Mouse (Mus musculus): ENCODE measurements around the gene Phrf1. TPM values are rescaled to one million over a fixed set of nuclear protein-coding genes. Genes with fewer than 3 reads are reported as not detected.

The Phrf1 gene
- polyA plus RNA-seq, 1 experiment from 2014 or later, result 81.0 TPM

- H3K4me3 ChIP-seq (ENCODE audit: low read depth, low read length), result peak overlapping the region; percentile 64
- peaks cover 6% of the 10 kb centered on the region; the same call in 1 of the 2 replicates for H3K27me3 ChIP-seq (replicated peaks; ENCODE audit: control insufficient read depth, insufficient read depth, low read length)
- H3K27ac ChIP-seq (ENCODE audit: low read depth, low read length), result peak overlapping the region; percentile 93
- H3K9me3 ChIP-seq (ENCODE audit: control insufficient read depth, low read length), result no peaks in the 10 kb centered on the region
- peaks cover 47% of the 10 kb centered on the region for H3K4me1 ChIP-seq (replicated peaks; ENCODE audit: control insufficient read depth, insufficient read depth, low read length)
- peak overlapping the region; percentile 67 for H3K9ac ChIP-seq (ENCODE audit: low read depth, low read length)
- ATAC-seq (replicated peaks; ENCODE audit: low FRiP score) (peak; percentile 66), DNase-seq (ENCODE audit: low spot score) (no peak)
- peak overlapping the region; percentile 78 for H3K4me2 ChIP-seq
- peaks cover 11% of the 10 kb centered on the region; the same call in 1 of the 2 replicates for H3K36me3 ChIP-seq (ENCODE audit: control insufficient read depth, insufficient read depth, low read length)
- 1% methylated on average over 42 of the region's 42 CpGs for WGBS
Observed at GRCm38 (mm10) chr7:141215880-141216733, 12.5 kb upstream of the Phrf1 start.

DNA sequence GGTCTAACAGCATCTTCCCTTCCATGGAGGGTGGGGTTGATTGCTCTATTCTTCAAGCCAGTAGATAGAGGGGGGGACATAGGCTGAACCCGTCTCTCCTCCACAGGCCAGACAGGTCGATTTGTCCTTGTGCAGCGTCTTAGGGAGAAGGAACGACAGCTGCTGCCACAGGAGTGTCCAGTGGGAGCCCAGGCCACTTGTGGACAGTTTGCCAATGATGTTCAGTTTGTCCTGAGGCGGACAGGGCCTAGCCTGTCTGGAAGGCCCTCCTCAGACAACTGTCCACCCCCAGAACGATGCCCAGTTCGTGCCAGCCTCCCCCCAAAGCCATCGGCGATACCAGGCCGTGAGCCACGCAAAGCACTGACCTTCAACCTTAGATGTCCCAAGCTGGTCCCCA lies 11.7 kb upstream of the Phrf1 start:
- Histone ChIP-seq H3K9ac (ENCODE audit: low read depth, low read length) (peak overlapping the region; percentile 67), H3K36me3 (ENCODE audit: control insufficient read depth, insufficient read depth, low read length) (peaks cover 11% of the 10 kb centered on the region; the same call in 1 of the 2 replicates), H3K4me3 (ENCODE audit: low read depth, low read length) (peak overlapping the region; percentile 64), H3K27me3 (replicated peaks; ENCODE audit: control insufficient read depth, insufficient read depth, low read length) (no peaks in the 10 kb centered on the region), H3K9me3 (ENCODE audit: control insufficient read depth, low read length) (no peaks in the 10 kb centered on the region), H3K27ac (ENCODE audit: low read depth, low read length) (no peak overlapping the region), H3K4me2 (peak overlapping the region; percentile 78), H3K4me1 (replicated peaks; ENCODE audit: control insufficient read depth, insufficient read depth, low read length) (peaks cover 50% of the 10 kb centered on the region)
- WGBS, result 83% methylated on average over 11 of the region's 11 CpGs
- ATAC-seq (replicated peaks; ENCODE audit: low FRiP score) (no peak), DNase-seq (ENCODE audit: low spot score) (no peak)

GRCm38 (mm10) chr7:141217343-141218013 lies 11.1 kb upstream of the Phrf1 start:
- no peaks in the 10 kb centered on the region for H3K27me3 ChIP-seq (replicated peaks; ENCODE audit: control insufficient read depth, insufficient read depth, low read length)
- peak overlapping the region; percentile 28; the same call in 1 of the 2 replicates for H3K9ac ChIP-seq (ENCODE audit: low read depth, low read length)
- WGBS, result 92% methylated on average over 17 of the region's 17 CpGs
- ATAC-seq (replicated peaks; ENCODE audit: low FRiP score) (no peak), DNase-seq (ENCODE audit: low spot score) (no peak)
- H3K36me3 ChIP-seq (ENCODE audit: control insufficient read depth, insufficient read depth, low read length), result peaks cover 11% of the 10 kb centered on the region; the same call in 1 of the 2 replicates
- H3K4me2 ChIP-seq, result peak overlapping the region; percentile 78
- no peak overlapping the region; the same call in 1 of the 2 replicates for H3K4me3 ChIP-seq (ENCODE audit: low read depth, low read length)
- 0 out of 2 replicates have a peak overlapping the region, but pooled peaks have one; percentile 11 for H3K27ac ChIP-seq (ENCODE audit: low read depth, low read length)
- H3K4me1 ChIP-seq (replicated peaks; ENCODE audit: control insufficient read depth, insufficient read depth, low read length), result peaks cover 56% of the 10 kb centered on the region
- no peaks in the 10 kb centered on the region for H3K9me3 ChIP-seq (ENCODE audit: control insufficient read depth, low read length)

DNA sequence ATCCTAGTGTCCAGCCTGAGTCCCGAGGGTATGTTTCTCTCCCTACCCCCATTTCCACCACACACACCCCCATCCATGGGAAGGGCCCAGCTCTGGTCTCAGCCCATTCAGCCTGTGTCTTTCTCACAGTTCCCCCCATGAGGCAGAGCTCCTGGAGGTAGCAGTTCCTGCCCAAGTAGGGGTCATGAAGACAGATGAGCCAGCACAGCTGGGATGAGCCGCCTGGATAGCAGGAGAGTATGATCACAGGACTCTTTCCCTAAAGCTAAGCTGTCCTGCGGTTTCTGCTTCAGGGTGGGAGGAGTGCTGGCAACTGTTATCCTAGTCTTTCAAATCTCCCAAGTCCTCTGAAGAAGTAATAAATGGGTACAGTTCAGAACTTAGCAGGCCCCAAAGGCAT lies 10.4 kb upstream of the Phrf1 start:
- Histone ChIP-seq H3K4me2 (peak overlapping the region; percentile 24), H3K27me3 (replicated peaks; ENCODE audit: control insufficient read depth, insufficient read depth, low read length) (no peaks in the 10 kb centered on the region), H3K4me3 (ENCODE audit: low read depth, low read length) (no peak overlapping the region), H3K4me1 (replicated peaks; ENCODE audit: control insufficient read depth, insufficient read depth, low read length) (peaks cover 53% of the 10 kb centered on the region), H3K27ac (ENCODE audit: low read depth, low read length) (no peak overlapping the region), H3K9me3 (ENCODE audit: control insufficient read depth, low read length) (no peaks in the 10 kb centered on the region), H3K36me3 (ENCODE audit: control insufficient read depth, insufficient read depth, low read length) (peaks cover 11% of the 10 kb centered on the region; the same call in 1 of the 2 replicates), H3K9ac (ENCODE audit: low read depth, low read length) (peak overlapping the region; percentile 28; the same call in 1 of the 2 replicates)
- 79% methylated on average over 3 of the region's 3 CpGs for WGBS
- no peak for ATAC-seq (replicated peaks; ENCODE audit: low FRiP score)
- no peak for DNase-seq (ENCODE audit: low spot score)

DNA sequence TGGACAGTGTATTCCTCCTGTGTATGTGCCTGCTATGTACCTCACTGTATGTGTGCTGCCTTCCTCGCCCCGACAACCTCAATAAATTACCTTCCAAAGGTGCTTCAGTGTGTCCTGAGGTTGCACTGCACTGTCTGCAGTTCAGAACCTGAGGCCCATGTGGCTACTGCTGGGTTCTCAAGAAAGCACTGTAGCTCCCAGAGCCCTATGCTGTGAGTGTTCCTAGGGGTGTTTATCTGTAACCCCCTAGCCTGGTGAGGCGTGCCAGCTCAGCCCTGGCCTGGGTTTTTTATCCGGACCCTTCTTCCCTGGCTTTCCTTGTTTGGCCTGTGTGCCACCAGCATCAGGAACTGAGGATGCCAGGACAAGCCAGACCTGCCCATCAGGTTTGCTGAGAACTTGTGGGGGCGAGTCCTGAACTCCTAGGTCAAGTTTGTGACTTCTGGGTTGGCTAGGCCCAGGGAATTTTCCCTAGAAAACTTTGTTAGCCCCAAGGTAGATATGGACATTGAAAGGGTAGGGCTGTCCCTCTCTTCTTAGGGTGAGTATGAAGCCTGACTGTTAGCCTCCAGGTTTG lies 9.9 kb upstream of the Phrf1 start:
- Histone ChIP-seq H3K9ac (ENCODE audit: low read depth, low read length) (no peak overlapping the region; the same call in 1 of the 2 replicates), H3K27me3 (replicated peaks; ENCODE audit: control insufficient read depth, insufficient read depth, low read length) (no peaks in the 10 kb centered on the region), H3K9me3 (ENCODE audit: control insufficient read depth, low read length) (no peaks in the 10 kb centered on the region), H3K36me3 (ENCODE audit: control insufficient read depth, insufficient read depth, low read length) (peaks cover 11% of the 10 kb centered on the region; the same call in 1 of the 2 replicates), H3K27ac (ENCODE audit: low read depth, low read length) (no peak overlapping the region), H3K4me1 (replicated peaks; ENCODE audit: control insufficient read depth, insufficient read depth, low read length) (peaks cover 53% of the 10 kb centered on the region), H3K4me3 (ENCODE audit: low read depth, low read length) (no peak overlapping the region), H3K4me2 (0 out of 2 replicates have a peak overlapping the region, but pooled peaks have one; percentile 8)
- ATAC-seq (replicated peaks; ENCODE audit: low FRiP score), result no peak
- 88% methylated on average over 5 of the region's 5 CpGs for WGBS
- DNase-seq (ENCODE audit: low spot score), result no peak

DNA sequence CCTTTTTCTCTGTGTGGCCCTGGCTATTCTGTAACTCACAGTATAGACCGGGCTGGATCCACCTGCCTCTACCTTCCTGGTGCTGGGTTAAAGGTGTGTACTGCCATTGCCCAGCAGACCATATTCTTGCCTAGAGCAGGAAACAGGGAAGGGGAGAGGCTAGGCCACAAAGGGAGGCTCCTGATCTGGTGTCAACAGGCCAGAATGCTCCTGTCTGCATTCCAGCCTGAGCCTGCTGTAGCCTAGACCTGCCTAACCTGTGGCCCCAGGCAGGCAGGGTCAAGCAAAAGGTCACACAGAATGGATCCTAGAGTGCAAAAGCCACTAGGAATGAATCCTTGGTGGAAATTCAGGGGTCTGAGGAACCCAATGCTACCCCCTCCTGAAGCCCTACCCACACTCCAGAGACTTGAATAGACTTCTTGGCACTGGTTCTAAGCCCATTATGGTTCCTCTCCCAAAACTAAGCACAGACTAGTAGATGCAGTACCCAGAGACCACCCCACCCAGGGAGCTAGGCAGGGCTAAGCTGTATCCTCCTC lies 9.0 kb upstream of the Phrf1 start:
- no peak for ATAC-seq (replicated peaks; ENCODE audit: low FRiP score)
- Histone ChIP-seq H3K27ac (ENCODE audit: low read depth, low read length) (peak overlapping the region; percentile 89; the same call in 1 of the 2 replicates), H3K27me3 (replicated peaks; ENCODE audit: control insufficient read depth, insufficient read depth, low read length) (no peaks in the 10 kb centered on the region), H3K4me2 (peak overlapping the region; percentile 97), H3K9ac (ENCODE audit: low read depth, low read length) (peak overlapping the region; percentile 92), H3K4me1 (replicated peaks; ENCODE audit: control insufficient read depth, insufficient read depth, low read length) (peaks cover 50% of the 10 kb centered on the region), H3K9me3 (ENCODE audit: control insufficient read depth, low read length) (no peaks in the 10 kb centered on the region), H3K4me3 (ENCODE audit: low read depth, low read length) (no peak overlapping the region; the same call in 1 of the 2 replicates), H3K36me3 (ENCODE audit: control insufficient read depth, insufficient read depth, low read length) (peaks cover 11% of the 10 kb centered on the region; the same call in 1 of the 2 replicates)
- no peak for DNase-seq (ENCODE audit: low spot score)
- 96% methylated on average over 1 of the region's 1 CpGs for WGBS

DNA sequence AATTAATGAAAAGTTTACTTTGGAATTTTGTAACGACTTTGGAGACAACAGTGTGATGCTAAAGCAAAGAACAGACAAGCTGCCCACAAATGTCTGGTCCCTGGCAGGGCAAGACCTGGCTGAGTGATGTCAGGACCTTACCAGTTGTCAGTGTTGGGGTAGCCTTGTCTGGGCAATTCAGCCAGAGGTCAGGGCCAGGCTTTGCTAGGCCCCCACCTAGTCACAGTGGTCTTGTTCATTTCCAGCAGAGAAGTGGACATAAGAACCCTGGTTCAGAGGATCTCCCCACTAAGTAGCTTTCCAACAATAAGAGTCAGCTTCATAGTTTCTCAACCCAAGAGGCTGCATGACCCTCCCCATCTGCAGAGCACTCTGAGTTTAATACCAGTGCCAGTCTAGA lies 8.2 kb upstream of the Phrf1 start:
- H3K36me3 ChIP-seq (ENCODE audit: control insufficient read depth, insufficient read depth, low read length), result peaks cover 11% of the 10 kb centered on the region; the same call in 1 of the 2 replicates
- no peaks in the 10 kb centered on the region for H3K9me3 ChIP-seq (ENCODE audit: control insufficient read depth, low read length)
- ATAC-seq (replicated peaks; ENCODE audit: low FRiP score), result no peak
- H3K4me1 ChIP-seq (replicated peaks; ENCODE audit: control insufficient read depth, insufficient read depth, low read length), result peaks cover 44% of the 10 kb centered on the region
- H3K27me3 ChIP-seq (replicated peaks; ENCODE audit: control insufficient read depth, insufficient read depth, low read length), result no peaks in the 10 kb centered on the region
- peak overlapping the region; percentile 92 for H3K9ac ChIP-seq (ENCODE audit: low read depth, low read length)
- peak overlapping the region; percentile 79 for H3K4me3 ChIP-seq (ENCODE audit: low read depth, low read length)
- H3K4me2 ChIP-seq, result peak overlapping the region; percentile 97
- H3K27ac ChIP-seq (ENCODE audit: low read depth, low read length), result peak overlapping the region; percentile 89
- DNase-seq (ENCODE audit: low spot score), result no peak
- WGBS, result 71% methylated on average over 1 of the region's 1 CpGs

Measured in liver, embryonic 11.5 days (tissue).